Mouse (Mus musculus): ENCODE data around the gene Iqch. TPM values are rescaled to one million over a fixed set of nuclear protein-coding genes. Genes with fewer than 3 reads are reported as not detected.

Gene Iqch
- polyA plus RNA-seq, 1 experiment from 2014 or later, result 0.27 TPM

- no peak for ATAC-seq (ENCODE audit: low FRiP score, low read depth)
- Histone ChIP-seq H3K9me3 (no peaks in the 10 kb centered on the region), H3K27me3 (replicated peaks) (no peaks in the 10 kb centered on the region), H3K4me1 (peaks cover 29% of the 10 kb centered on the region), H3K4me2 (replicated peaks) (no peak overlapping the region), H3K27ac (no peak overlapping the region), H3K9ac (no peak overlapping the region), H3K36me3 (no peaks in the 10 kb centered on the region), H3K4me3 (no peak overlapping the region)
- WGBS, result 95% methylated on average over 2 of the region's 2 CpGs
Measured at GRCm38 (mm10) chr9:63609776-63610175, 7.5 kb upstream of the Iqch start.

GRCm38 (mm10) chr9:63609246-63609645 is 7.0 kb upstream of the Iqch start:
- Histone ChIP-seq H3K9me3 (no peaks in the 10 kb centered on the region), H3K4me1 (peaks cover 31% of the 10 kb centered on the region), H3K9ac (no peak overlapping the region), H3K27me3 (replicated peaks) (no peaks in the 10 kb centered on the region), H3K27ac (no peak overlapping the region), H3K4me2 (replicated peaks) (no peak overlapping the region), H3K4me3 (no peak overlapping the region), H3K36me3 (no peaks in the 10 kb centered on the region)
- ATAC-seq (ENCODE audit: low FRiP score, low read depth), result no peak
- WGBS, result 80% methylated on average over 8 of the region's 8 CpGs

GRCm38 (mm10) chr9:63608006-63608405 is 5.7 kb upstream of the Iqch start:
- Histone ChIP-seq H3K4me2 (replicated peaks) (no peak overlapping the region), H3K9me3 (no peaks in the 10 kb centered on the region), H3K4me1 (peaks cover 37% of the 10 kb centered on the region), H3K9ac (no peak overlapping the region), H3K36me3 (no peaks in the 10 kb centered on the region), H3K4me3 (no peak overlapping the region), H3K27ac (no peak overlapping the region), H3K27me3 (replicated peaks) (no peaks in the 10 kb centered on the region)
- ATAC-seq (ENCODE audit: low FRiP score, low read depth), result no peak
- WGBS, result 85% methylated on average over 6 of the region's 6 CpGs

- WGBS, result 75% methylated on average over 2 of the region's 2 CpGs
- Histone ChIP-seq H3K9ac (no peak overlapping the region), H3K36me3 (no peaks in the 10 kb centered on the region), H3K4me3 (no peak overlapping the region), H3K27me3 (replicated peaks) (no peaks in the 10 kb centered on the region), H3K9me3 (no peaks in the 10 kb centered on the region), H3K4me2 (replicated peaks) (no peak overlapping the region), H3K4me1 (peaks cover 25% of the 10 kb centered on the region), H3K27ac (no peak overlapping the region)
- ATAC-seq (ENCODE audit: low FRiP score, low read depth), result no peak
Measured at GRCm38 (mm10) chr9:63606594-63606993, 4.3 kb upstream of the Iqch start.

GRCm38 (mm10) chr9:63603849-63604248 is 1.6 kb upstream of the Iqch start:
- ATAC-seq (ENCODE audit: low FRiP score, low read depth), result no peak

GRCm38 (mm10) chr9:63596660-63597059 is 5.6 kb downstream of the Iqch start:
- Histone ChIP-seq H3K9me3 (no peaks in the 10 kb centered on the region), H3K4me1 (no peaks in the 10 kb centered on the region), H3K4me3 (no peak overlapping the region), H3K4me2 (replicated peaks) (no peak overlapping the region), H3K27ac (no peak overlapping the region), H3K9ac (no peak overlapping the region), H3K27me3 (replicated peaks) (no peaks in the 10 kb centered on the region), H3K36me3 (no peaks in the 10 kb centered on the region)
- WGBS, result 87% methylated on average over 9 of the region's 9 CpGs
- ATAC-seq (ENCODE audit: low FRiP score, low read depth), result no peak

More at GRCm38 (mm10) chr9:63603849-63604248, 1.6 kb upstream of the Iqch start:
- Histone ChIP-seq H3K9ac (no peak overlapping the region), H3K4me3 (no peak overlapping the region), H3K27ac (no peak overlapping the region), H3K27me3 (replicated peaks) (no peaks in the 10 kb centered on the region), H3K9me3 (no peaks in the 10 kb centered on the region), H3K36me3 (no peaks in the 10 kb centered on the region), H3K4me1 (peaks cover 15% of the 10 kb centered on the region), H3K4me2 (replicated peaks) (peak overlapping the region; percentile 65)
- 69% methylated on average over 6 of the region's 6 CpGs for WGBS

GRCm38 (mm10) chr9:63595652-63596051 is 6.6 kb downstream of the Iqch start:
- no peak for ATAC-seq (ENCODE audit: low FRiP score, low read depth)
- Histone ChIP-seq H3K27ac (no peak overlapping the region), H3K36me3 (no peaks in the 10 kb centered on the region), H3K4me3 (no peak overlapping the region), H3K9me3 (no peaks in the 10 kb centered on the region), H3K4me2 (replicated peaks) (no peak overlapping the region), H3K9ac (no peak overlapping the region), H3K4me1 (no peaks in the 10 kb centered on the region), H3K27me3 (replicated peaks) (no peaks in the 10 kb centered on the region)
- 86% methylated on average over 8 of the region's 8 CpGs for WGBS

GRCm38 (mm10) chr9:63595032-63595431 is 7.3 kb downstream of the Iqch start:
- H3K27me3 ChIP-seq (replicated peaks), result no peaks in the 10 kb centered on the region
- ATAC-seq (ENCODE audit: low FRiP score, low read depth), result no peak
- H3K27ac ChIP-seq, result no peak overlapping the region
- no peaks in the 10 kb centered on the region for H3K4me1 ChIP-seq
- H3K9ac ChIP-seq, result no peak overlapping the region
- no peak overlapping the region for H3K4me3 ChIP-seq
- H3K9me3 ChIP-seq, result no peaks in the 10 kb centered on the region
- H3K4me2 ChIP-seq (replicated peaks), result no peak overlapping the region
- H3K36me3 ChIP-seq, result no peaks in the 10 kb centered on the region
- 88% methylated on average over 1 of the region's 1 CpGs for WGBS

- Histone ChIP-seq H3K4me2 (replicated peaks) (no peak overlapping the region), H3K9me3 (no peaks in the 10 kb centered on the region), H3K4me1 (no peaks in the 10 kb centered on the region), H3K27ac (no peak overlapping the region), H3K36me3 (no peaks in the 10 kb centered on the region), H3K9ac (no peak overlapping the region), H3K27me3 (replicated peaks) (no peaks in the 10 kb centered on the region), H3K4me3 (no peak overlapping the region)
- ATAC-seq (ENCODE audit: low FRiP score, low read depth), result no peak
- 92% methylated on average over 8 of the region's 8 CpGs for WGBS
Measured at GRCm38 (mm10) chr9:63591661-63592256, 10.5 kb downstream of the Iqch start.

GRCm38 (mm10) chr9:63590592-63590991 is 11.7 kb downstream of the Iqch start:
- Histone ChIP-seq H3K27ac (no peak overlapping the region), H3K27me3 (replicated peaks) (no peaks in the 10 kb centered on the region), H3K4me2 (replicated peaks) (no peak overlapping the region), H3K4me3 (no peak overlapping the region), H3K36me3 (no peaks in the 10 kb centered on the region), H3K9ac (no peak overlapping the region), H3K9me3 (no peaks in the 10 kb centered on the region), H3K4me1 (no peaks in the 10 kb centered on the region)
- 91% methylated on average over 4 of the region's 4 CpGs for WGBS
- no peak for ATAC-seq (ENCODE audit: low FRiP score, low read depth)

- whole genome bisulfite sequencing, result 64% methylated on average over 6 of the region's 6 CpGs
- H3K27ac ChIP-seq, result no peak overlapping the region
- no peak overlapping the region for H3K4me2 ChIP-seq (replicated peaks)
- no peaks in the 10 kb centered on the region for H3K27me3 ChIP-seq (replicated peaks)
- no peaks in the 10 kb centered on the region for H3K36me3 ChIP-seq
- no peak for ATAC-seq (ENCODE audit: low FRiP score, low read depth)
- no peaks in the 10 kb centered on the region for H3K9me3 ChIP-seq
- no peak overlapping the region for H3K9ac ChIP-seq
- no peaks in the 10 kb centered on the region for H3K4me1 ChIP-seq
- H3K4me3 ChIP-seq, result no peak overlapping the region
Measured at GRCm38 (mm10) chr9:63589209-63589608, 13.1 kb downstream of the Iqch start.

- no peaks in the 10 kb centered on the region for H3K27me3 ChIP-seq (replicated peaks)
- no peak for ATAC-seq (ENCODE audit: low FRiP score, low read depth)
- no peaks in the 10 kb centered on the region for H3K9me3 ChIP-seq
- no peak overlapping the region for H3K27ac ChIP-seq
- H3K4me3 ChIP-seq, result no peak overlapping the region
- no peak overlapping the region for H3K9ac ChIP-seq
- H3K4me1 ChIP-seq, result no peaks in the 10 kb centered on the region
- WGBS, result 90% methylated on average over 6 of the region's 6 CpGs
- H3K36me3 ChIP-seq, result no peaks in the 10 kb centered on the region
- no peak overlapping the region for H3K4me2 ChIP-seq (replicated peaks)
Measured at GRCm38 (mm10) chr9:63585251-63585650, 17.0 kb downstream of the Iqch start.

- Histone ChIP-seq H3K36me3 (no peaks in the 10 kb centered on the region), H3K4me1 (no peaks in the 10 kb centered on the region), H3K9me3 (no peaks in the 10 kb centered on the region), H3K4me3 (no peak overlapping the region), H3K27ac (no peak overlapping the region), H3K9ac (no peak overlapping the region), H3K27me3 (replicated peaks) (no peaks in the 10 kb centered on the region), H3K4me2 (replicated peaks) (no peak overlapping the region)
- ATAC-seq (ENCODE audit: low FRiP score, low read depth), result no peak
- WGBS, result 88% methylated on average over 4 of the region's 4 CpGs
Measured at GRCm38 (mm10) chr9:63581778-63582177, 20.5 kb downstream of the Iqch start.
